Comparison of ENCODE assay signal across 14 mouse cellular contexts in the genomic region with DNA sequence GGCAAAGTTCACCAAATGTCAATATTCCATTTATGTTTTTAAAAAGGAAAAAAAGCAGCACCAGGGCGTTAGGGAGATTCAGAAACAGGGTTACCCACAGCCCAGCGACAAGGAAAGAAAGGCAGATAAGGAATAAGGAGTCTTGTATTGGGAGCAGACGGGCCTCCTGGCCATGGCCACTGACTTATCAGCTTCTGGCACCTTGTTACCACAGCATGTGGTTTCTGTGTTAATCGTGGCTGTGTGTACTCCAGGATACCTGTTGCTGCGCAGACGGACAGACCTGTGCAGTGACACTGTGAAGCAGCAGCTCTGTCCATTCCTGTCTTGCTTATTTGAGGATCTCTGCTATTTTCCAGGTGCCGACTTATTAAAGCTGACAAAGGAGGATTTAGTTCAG. TPM values are rescaled to one million over a fixed set of nuclear protein-coding genes. Genes with fewer than 3 reads are reported as not detected.
DNase-seq lines count a peak whose midpoint lies in the region; ATAC-seq and TF ChIP-seq lines count a peak whose summit lies in the region.
"Had no signal": no experiment of that assay in that cellular context is flagged by ENCODE, and none has a peak within 500 bp of the region (broad histone marks: within the 10 kb centered on the region; RNA-seq: fewer than 3 reads in every experiment).

No protein-coding gene starts in this region.

- no peak overlapping the region for H3K4me2 ChIP-seq in lung, embryonic 16.5 days (ENCODE audit: low read depth, low read length)
- H3K4me2 ChIP-seq in stomach, postnatal 0 days (replicated peaks; ENCODE audit: low read depth): no peak overlapping the region
- H3K4me2 ChIP-seq: midbrain, embryonic 13.5 days; neural tube, embryonic 12.5 days had no signal

- TF ChIP-seq CTCF in stomach, postnatal 0 days (IDR thresholded peaks at IDR 0.05; ENCODE audit: low read depth): no peak

- H3K27ac ChIP-seq in lung, embryonic 16.5 days (ENCODE audit: low read length): no peak overlapping the region
- no peak overlapping the region for H3K27ac ChIP-seq in stomach, postnatal 0 days (replicated peaks)
- H3K27ac ChIP-seq: layer of hippocampus, adult 2 months; midbrain, embryonic 13.5 days; neural tube, embryonic 12.5 days had no signal

- intact Hi-C loops in left cerebral cortex, postnatal 25 days (cut with DNase I): no loop called here

- H3K4me3 ChIP-seq in lung, embryonic 16.5 days (ENCODE audit: low read length): no peak overlapping the region
- H3K4me3 ChIP-seq in stomach, postnatal 0 days (ENCODE audit: low read depth, low read length): no peak overlapping the region
- H3K4me3 ChIP-seq: layer of hippocampus, adult 2 months; midbrain, embryonic 13.5 days; neural tube, embryonic 12.5 days had no signal

- H3K4me1 ChIP-seq in lung, embryonic 16.5 days (replicated peaks; ENCODE audit: control insufficient read depth, insufficient read depth, low read length): no peaks in the 10 kb centered on the region
- H3K4me1 ChIP-seq in stomach, postnatal 0 days (replicated peaks; ENCODE audit: control insufficient read depth, insufficient read depth): no peaks in the 10 kb centered on the region
- H3K4me1 ChIP-seq: midbrain, embryonic 13.5 days; neural tube, embryonic 12.5 days had no signal

- no peaks in the 10 kb centered on the region for H3K27me3 ChIP-seq in lung, embryonic 16.5 days (ENCODE audit: control insufficient read depth, insufficient read depth, low read depth, low read length)
- H3K27me3 ChIP-seq in stomach, postnatal 0 days (ENCODE audit: control insufficient read depth, insufficient read depth, low read length): no peaks in the 10 kb centered on the region
- H3K27me3 ChIP-seq: midbrain, embryonic 13.5 days; neural tube, embryonic 12.5 days had no signal

- H3K9ac ChIP-seq in lung, embryonic 16.5 days (ENCODE audit: low read length): no peak overlapping the region
- no peak overlapping the region for H3K9ac ChIP-seq in stomach, postnatal 0 days (ENCODE audit: low read length)
- H3K9ac ChIP-seq: midbrain, embryonic 13.5 days; neural tube, embryonic 12.5 days had no signal

- 80% methylated on average over 7 of the region's 7 CpGs for WGBS in lung, embryonic 16.5 days
- 77% methylated on average over 7 of the region's 7 CpGs for WGBS in stomach, postnatal 0 days

- no peaks in the 10 kb centered on the region for H3K9me3 ChIP-seq in lung, embryonic 16.5 days (ENCODE audit: control insufficient read depth, low read length)
- H3K9me3 ChIP-seq in stomach, postnatal 0 days (ENCODE audit: control insufficient read depth, low read length): no peaks in the 10 kb centered on the region
- H3K9me3 ChIP-seq: midbrain, embryonic 13.5 days; neural tube, embryonic 12.5 days had no signal

- ATAC-seq in lung, embryonic 16.5 days (ENCODE audit: low read depth): peak; percentile 20; the same call in 1 of the 2 replicates
- peak; percentile 17; the same call in 1 of the 2 replicates for ATAC-seq in granulocyte monocyte progenitor cell, adult 5-6 weeks (replicated peaks; ENCODE audit: poor library complexity, severe bottlenecking)
- ATAC-seq in megakaryocyte, adult 5-6 weeks (ENCODE audit: poor library complexity, severe bottlenecking): peak; percentile 68
- peak; percentile 82 for ATAC-seq in stomach, postnatal 0 days (ENCODE audit: low FRiP score, low TSS enrichment)
- ATAC-seq: midbrain, embryonic 13.5 days had no signal

- peaks cover 56% of the 10 kb centered on the region for H3K36me3 ChIP-seq in lung, embryonic 16.5 days (ENCODE audit: control insufficient read depth, insufficient read depth, low read length)
- peaks cover 10% of the 10 kb centered on the region; the same call in 1 of the 2 replicates for H3K36me3 ChIP-seq in stomach, postnatal 0 days (ENCODE audit: control insufficient read depth, insufficient read depth, low read length)

- DNase-seq in lung, postnatal 10 days: no peak
- DNase-seq in stomach, postnatal 0 days (ENCODE audit: low spot score): peak; percentile 45
- no peak for DNase-seq in urinary bladder, postnatal 10 days (ENCODE audit: low spot score)
- no peak for DNase-seq in left cerebral cortex, postnatal 25 days (ENCODE audit: low spot score in 2 of 2)
- DNase-seq in embryo, embryonic 10 days (ENCODE audit: low spot score): no peak
- DNase-seq: kidney, adult 2 months; right cerebral cortex, adult 18-20 months; thymus, postnatal 14 days had no signal

- no peak for TF ChIP-seq EP300 in stomach, postnatal 0 days (optimal IDR thresholded peaks at IDR 0.05)

RNA-seq across cellular contexts. Expression of a gene that starts 38.2 kb away (rescaled TPM):
- polyA plus RNA-seq in lung, embryonic 16.5 days (2015; fragmentation: Nextera tagmentation; extraction: Ambion mirVana): 22.6 and 26.8 TPM in 2 replicates
- 65.3 and 72.3 TPM in 2 replicates for total RNA-seq in granulocyte monocyte progenitor cell, adult 5-6 weeks (2014; fragmentation: Nextera tagmentation)
- 52.0 and 66.7 TPM in 2 replicates for total RNA-seq in granulocyte monocyte progenitor cell, adult 5-6 weeks (2017)
- 59.3 and 63.4 TPM in 2 replicates for total RNA-seq in megakaryocyte, adult 5-6 weeks (2015)
- total RNA-seq in megakaryocyte, adult 5-6 weeks (2017): 65.0 and 70.5 TPM in 2 replicates
- 14.4 and 16.5 TPM in 2 replicates for polyA plus RNA-seq in stomach, postnatal 0 days (2015; fragmentation: Nextera tagmentation; extraction: Ambion mirVana)
- total RNA-seq in left cerebral cortex, postnatal 25 days (2021): 10 to 100 TPM; 64.5 to 72.5 TPM

Comparison
In these comparisons a context has a peak if more than half of its experiments do, and no peak if none do; other contexts are left out.
1. ATAC-seq: peak in every context shown above with its lines; median percentile 82 in stomach, postnatal 0 days; 68 in megakaryocyte, adult 5-6 weeks; 20 in lung, embryonic 16.5 days; 17 in granulocyte monocyte progenitor cell, adult 5-6 weeks.